Mouse (Mus musculus) limb, embryonic 13.5 days (tissue): Measurements from ENCODE around the gene Antxrl. TPM values are rescaled to one million over a fixed set of nuclear protein-coding genes. Genes with fewer than 3 reads are reported as not detected.

ENCODE experiments used
- ATAC-seq: fragments of 200-750 bp; cut with Nextera tagmentation; 2 replicates; pipeline ENCODE4 v1.8.0; 2017; ENCODE audit warnings: low read depth, moderate number of reproducible peaks, moderate TSS enrichment; ENCODE audit not compliant: low FRiP score
- H3K27ac ChIP-seq: fragments of 300-500 bp; sonication (generic); 2 replicates; pipeline ENCODE4 v1.5.1; 2015; ENCODE audit warnings: inconsistent platforms, mild to moderate bottlenecking, moderate library complexity
- H3K27me3 ChIP-seq: fragments of 300-500 bp; sonication (generic); 2 replicates; pipeline ENCODE4 v1.6.1; 2015; ENCODE audit warnings: mild to moderate bottlenecking, inconsistent platforms
- H3K36me3 ChIP-seq: fragments of 300-500 bp; sonication (generic); 2 replicates; pipeline ENCODE4 v1.6.1; 2015; ENCODE audit warnings: inconsistent platforms, mild to moderate bottlenecking, moderate library complexity
- H3K4me1 ChIP-seq: fragments of 300-500 bp; sonication (generic); 2 replicates; pipeline ENCODE4 v1.6.1; 2015; ENCODE audit warnings: inconsistent platforms
- H3K4me2 ChIP-seq: fragments of 300-500 bp; sonication (generic); replicated peaks from 2 replicates; pipeline ENCODE4 v1.6.1; 2015; ENCODE audit warnings: inconsistent platforms, mild to moderate bottlenecking, moderate library complexity
- H3K4me3 ChIP-seq: fragments of 300-500 bp; sonication (generic); 2 replicates; pipeline ENCODE4 v1.5.1; 2015; ENCODE audit warnings: moderate library complexity, mild to moderate bottlenecking, inconsistent platforms
- H3K9ac ChIP-seq: fragments of 300-500 bp; sonication (generic); 2 replicates; pipeline ENCODE4 v1.6.1; 2015; ENCODE audit warnings: mild to moderate bottlenecking, inconsistent platforms
- H3K9me3 ChIP-seq: fragments of 300-500 bp; sonication (generic); 2 replicates; pipeline ENCODE4 v1.6.1; 2016; ENCODE audit warnings: inconsistent platforms
- WGBS: fragments of 180-500 bp; shearing (Covaris S2); methylation state at CpG from one replicate; pipeline ENCODE4 v1.1.7; 2015; 5-methylcytosine and 5-hydroxymethylcytosine counted together
- polyA plus RNA-seq: library from polyadenylated mRNA; unstranded; fragments of >200 nt; fragmentation: Nextera tagmentation; extraction: Ambion mirVana; gene quantifications from 2 replicates; pipeline ENCODE4 v1.2.1, GENCODE M21; 2015

Gene Antxrl
- polyA plus RNA-seq, 1 experiment from 2014 or later, result not detected

DNA sequence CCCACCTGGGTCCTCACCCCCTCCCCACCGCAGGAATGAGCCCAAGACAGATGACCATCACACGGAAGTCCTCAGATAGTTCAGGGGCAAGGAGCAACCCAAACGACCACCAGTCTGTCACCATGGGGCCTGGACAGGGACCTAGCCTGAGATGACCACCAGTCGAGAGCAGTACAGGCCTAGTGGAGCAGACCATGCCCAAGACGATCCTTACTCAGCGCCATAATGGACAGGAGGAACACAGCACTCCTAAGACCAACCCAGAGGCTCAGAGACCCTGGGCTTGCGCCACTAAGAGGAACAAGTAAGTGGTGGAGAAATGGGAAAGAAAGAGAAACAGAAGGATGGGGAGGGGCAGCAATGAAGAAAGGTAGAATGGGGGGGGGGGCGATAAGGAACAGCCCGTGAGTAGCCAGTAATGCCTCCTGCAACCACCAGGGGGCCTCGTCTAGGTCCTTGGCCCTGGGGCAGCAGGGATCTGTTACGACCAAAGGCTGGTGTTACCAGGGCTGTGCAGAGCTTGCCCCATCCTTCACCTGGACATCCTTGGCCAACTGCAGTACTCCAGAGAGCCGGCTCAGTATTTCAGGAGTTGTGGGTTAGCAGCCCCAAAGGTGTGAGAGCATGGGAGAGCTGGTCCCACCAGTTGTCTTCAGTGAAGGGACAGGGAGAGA lies 54.0 kb downstream of the Antxrl start:
- Histone ChIP-seq H3K27ac (no peak overlapping the region), H3K4me2 (no peak overlapping the region), H3K36me3 (no peaks in the 10 kb centered on the region), H3K9ac (no peak overlapping the region), H3K4me3 (no peak overlapping the region), H3K9me3 (no peaks in the 10 kb centered on the region), H3K4me1 (peaks cover 19% of the 10 kb centered on the region), H3K27me3 (no peaks in the 10 kb centered on the region)
- no peak for ATAC-seq
- WGBS, result 64% methylated on average over 11 of the region's 12 CpGs

DNA sequence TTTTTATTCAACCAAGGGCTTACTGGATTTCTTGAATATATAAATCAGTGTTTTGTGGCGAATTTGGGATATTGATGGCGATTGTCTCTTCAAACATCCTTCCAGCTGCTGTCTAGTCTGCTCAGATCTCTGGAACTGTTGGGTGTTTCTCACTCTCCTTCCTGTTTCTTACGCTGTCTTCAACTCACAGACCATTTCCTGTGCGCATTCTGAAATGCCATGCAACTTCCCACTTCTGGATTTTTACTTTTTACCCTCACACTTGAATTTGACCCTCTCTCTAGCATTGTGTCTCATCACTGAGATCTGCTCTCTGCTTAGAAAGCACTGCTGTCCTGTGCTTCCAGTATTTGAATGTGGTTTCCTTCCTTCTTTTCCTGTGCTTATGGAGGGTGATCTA lies 55.1 kb downstream of the Antxrl start:
- H3K4me1 ChIP-seq, result peaks cover 15% of the 10 kb centered on the region
- H3K27ac ChIP-seq, result no peak overlapping the region
- no peaks in the 10 kb centered on the region for H3K36me3 ChIP-seq
- ATAC-seq, result no peak
- no peak overlapping the region for H3K4me2 ChIP-seq
- no peaks in the 10 kb centered on the region for H3K9me3 ChIP-seq
- H3K4me3 ChIP-seq, result no peak overlapping the region
- H3K9ac ChIP-seq, result no peak overlapping the region
- 81% methylated on average over 4 of the region's 4 CpGs for WGBS
- H3K27me3 ChIP-seq, result no peaks in the 10 kb centered on the region

DNA sequence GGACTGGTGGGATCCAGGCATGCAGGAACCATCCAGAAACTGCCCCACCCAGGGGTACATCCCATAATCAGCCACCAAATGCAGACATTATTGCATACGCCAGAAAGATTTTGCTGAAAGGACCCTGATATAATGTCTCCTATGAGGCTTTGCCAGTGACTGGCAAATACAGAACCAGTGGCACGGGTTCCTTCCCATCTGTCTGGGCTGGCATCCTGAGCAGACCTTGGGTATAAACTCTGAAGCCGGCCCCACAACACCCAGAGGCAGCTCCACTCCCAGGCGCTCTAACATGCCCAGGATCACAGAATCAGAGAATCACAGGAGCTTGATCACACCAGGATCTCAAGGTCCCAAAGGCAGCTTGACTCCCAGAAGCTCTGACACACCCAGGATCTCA lies 61.8 kb downstream of the Antxrl start:
- Histone ChIP-seq H3K36me3 (no peaks in the 10 kb centered on the region), H3K9me3 (no peaks in the 10 kb centered on the region), H3K27ac (no peak overlapping the region), H3K9ac (no peak overlapping the region), H3K4me1 (no peaks in the 10 kb centered on the region), H3K4me2 (no peak overlapping the region), H3K4me3 (no peak overlapping the region), H3K27me3 (no peaks in the 10 kb centered on the region)
- ATAC-seq, result no peak
- 82% methylated on average over 4 of the region's 4 CpGs for WGBS

DNA sequence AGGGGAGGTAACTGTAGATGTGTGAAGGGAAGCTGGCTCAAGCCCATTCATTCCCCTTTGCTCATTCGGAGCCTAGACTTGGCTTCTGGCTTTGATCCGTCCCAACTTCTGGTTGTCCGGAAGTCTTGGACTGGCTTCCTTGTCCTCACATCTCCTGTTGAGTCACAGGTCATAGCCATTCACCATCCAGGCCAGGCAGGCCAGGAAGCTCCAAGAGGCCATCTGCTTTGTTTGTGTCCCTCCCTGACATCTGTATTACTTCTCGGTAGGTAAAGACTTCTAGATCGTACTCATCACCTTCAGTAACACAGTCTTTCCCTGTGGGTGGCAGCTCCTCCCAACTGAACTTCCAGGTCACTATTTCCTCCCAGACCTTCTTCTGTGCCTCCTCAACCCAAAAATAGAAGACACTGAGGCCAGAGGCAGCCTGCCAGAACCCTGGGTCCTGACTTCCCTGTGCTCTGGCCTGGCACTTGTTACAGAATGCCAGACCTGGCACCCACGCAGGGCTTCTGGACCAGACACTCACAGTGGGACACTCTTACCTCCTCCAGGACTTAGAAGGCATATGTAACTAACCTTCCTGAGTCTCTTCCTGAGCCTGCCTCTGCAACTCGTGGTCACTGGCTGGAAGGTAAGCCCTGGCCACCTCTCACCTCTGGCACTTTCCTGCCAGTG lies 66.7 kb downstream of the Antxrl start:
- Histone ChIP-seq H3K36me3 (no peaks in the 10 kb centered on the region), H3K4me3 (no peak overlapping the region), H3K9me3 (no peaks in the 10 kb centered on the region), H3K27me3 (no peaks in the 10 kb centered on the region), H3K27ac (no peak overlapping the region), H3K4me1 (no peaks in the 10 kb centered on the region), H3K9ac (no peak overlapping the region), H3K4me2 (no peak overlapping the region)
- ATAC-seq, result no peak
- 72% methylated on average over 7 of the region's 7 CpGs for WGBS

DNA sequence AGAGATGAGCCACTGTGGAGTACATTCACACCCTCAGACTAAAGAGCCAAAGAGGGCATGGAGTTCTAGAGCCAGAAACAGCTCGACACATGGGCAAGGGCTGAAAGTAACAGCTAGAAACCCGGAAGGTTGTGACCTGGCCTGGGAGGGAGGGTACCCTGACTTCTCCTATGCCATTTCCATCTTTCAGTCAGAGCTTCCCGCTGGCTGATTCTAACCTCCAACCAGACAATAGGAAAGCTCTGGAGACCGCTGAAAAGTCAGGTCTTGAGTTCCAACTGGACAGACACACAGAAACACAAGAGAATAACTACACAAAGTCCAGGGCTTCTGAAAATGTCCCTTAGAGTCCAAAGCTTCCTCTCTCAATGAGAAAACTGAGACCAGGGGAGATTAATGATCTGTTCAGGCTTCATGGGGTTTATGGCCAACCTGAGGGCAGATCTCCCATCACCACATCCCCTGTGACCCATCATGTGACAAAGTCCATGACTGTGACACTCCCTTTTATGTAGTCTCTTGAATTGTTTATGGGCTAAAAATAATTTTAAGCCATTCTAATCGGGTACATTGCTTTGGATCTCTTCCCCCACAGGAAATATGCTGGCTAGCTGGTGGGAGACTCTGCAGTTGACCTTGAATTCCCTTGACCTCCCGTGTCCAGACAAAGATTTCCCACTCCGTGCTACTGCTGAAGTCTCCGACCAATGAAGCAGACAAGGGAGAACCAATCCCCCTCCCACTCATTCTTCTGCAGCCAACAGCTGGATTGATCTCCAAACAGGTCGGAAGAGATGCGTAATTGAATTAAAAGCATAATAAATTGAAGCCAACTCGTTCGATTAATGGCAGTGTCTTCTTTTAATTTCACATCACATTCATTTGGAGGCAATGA lies 67.8 kb downstream of the Antxrl start:
- Histone ChIP-seq H3K4me3 (no peak overlapping the region), H3K27me3 (no peaks in the 10 kb centered on the region), H3K9ac (no peak overlapping the region), H3K9me3 (no peaks in the 10 kb centered on the region), H3K4me1 (no peaks in the 10 kb centered on the region), H3K36me3 (no peaks in the 10 kb centered on the region), H3K4me2 (no peak overlapping the region), H3K27ac (no peak overlapping the region)
- ATAC-seq, result no peak
- 77% methylated on average over 12 of the region's 12 CpGs for WGBS

DNA sequence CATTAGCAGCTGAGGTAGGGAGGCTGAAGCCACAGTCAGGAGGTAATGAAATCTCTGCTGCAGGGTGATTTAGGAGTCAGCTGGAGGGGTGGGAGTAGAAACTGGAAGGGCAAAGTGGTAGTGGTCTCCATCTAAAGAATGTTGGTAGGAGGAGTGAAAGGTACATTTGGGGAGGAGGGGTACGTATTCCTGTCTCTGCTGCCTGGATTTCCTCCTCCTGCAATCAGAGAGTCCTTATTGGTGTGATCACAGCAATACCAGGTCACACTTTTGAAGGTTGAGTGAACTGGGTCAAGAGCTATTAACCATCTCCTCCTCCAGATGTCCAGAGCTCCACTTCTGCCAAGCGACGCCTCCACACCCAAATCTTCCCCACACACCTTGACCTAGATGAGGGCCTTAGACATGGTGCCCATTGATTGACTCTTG lies 68.4 kb downstream of the Antxrl start:
- H3K4me2 ChIP-seq, result no peak overlapping the region
- no peaks in the 10 kb centered on the region for H3K27me3 ChIP-seq
- H3K9ac ChIP-seq, result no peak overlapping the region
- no peak overlapping the region for H3K27ac ChIP-seq
- H3K4me1 ChIP-seq, result no peaks in the 10 kb centered on the region
- H3K36me3 ChIP-seq, result no peaks in the 10 kb centered on the region
- H3K9me3 ChIP-seq, result no peaks in the 10 kb centered on the region
- ATAC-seq, result no peak
- 88% methylated on average over 3 of the region's 3 CpGs for WGBS
- H3K4me3 ChIP-seq, result no peak overlapping the region

DNA sequence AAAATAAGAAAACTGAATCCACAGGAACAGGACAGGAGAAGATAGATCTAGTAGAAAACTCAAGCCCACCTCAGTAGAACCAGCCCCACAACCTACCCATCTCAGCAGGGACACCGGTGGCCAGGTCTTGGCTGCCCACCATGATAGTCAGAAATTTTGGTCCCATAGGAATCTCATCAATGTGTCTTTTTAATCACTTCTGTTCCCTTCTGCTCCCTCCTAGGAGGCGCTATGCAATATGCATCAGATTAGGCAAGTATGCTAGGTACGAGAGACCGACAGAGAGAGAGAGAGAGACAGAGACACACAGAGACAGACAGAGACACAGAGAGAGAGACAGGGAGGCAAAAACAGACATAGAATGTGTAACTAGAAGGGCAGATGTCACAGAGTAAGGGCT lies 69.2 kb downstream of the Antxrl start:
- H3K9ac ChIP-seq, result no peak overlapping the region
- H3K27ac ChIP-seq, result no peak overlapping the region
- no peaks in the 10 kb centered on the region for H3K4me1 ChIP-seq
- 93% methylated on average over 4 of the region's 4 CpGs for WGBS
- H3K4me2 ChIP-seq, result no peak overlapping the region
- H3K27me3 ChIP-seq, result no peaks in the 10 kb centered on the region
- H3K9me3 ChIP-seq, result no peaks in the 10 kb centered on the region
- no peak for ATAC-seq
- no peak overlapping the region for H3K4me3 ChIP-seq
- H3K36me3 ChIP-seq, result no peaks in the 10 kb centered on the region

Other genes with a start within 250 kb of the Antxrl start
- 48.6 and 52.2 TPM in 2 replicates for gene Gdf10, start 129.1 kb upstream of the Antxrl start, polyA plus RNA-seq
- not detected in 2 replicates for gene Gdf2, start 111.7 kb upstream of the Antxrl start, polyA plus RNA-seq
- gene Rbp3, start 98.7 kb upstream of the Antxrl start, polyA plus RNA-seq, result not detected in 2 replicates
- gene Zfp488, start 73.9 kb upstream of the Antxrl start, polyA plus RNA-seq, result 0.38 and 0.46 TPM in 2 replicates
- not detected in 2 replicates for gene Gm30083, start 37.5 kb upstream of the Antxrl start, polyA plus RNA-seq
- not detected in 2 replicates for gene Gm5460, start 35.9 kb upstream of the Antxrl start, polyA plus RNA-seq
- gene Anxa8, start 33.3 kb downstream of the Antxrl start, polyA plus RNA-seq, result 13.9 and 16.0 TPM in 2 replicates
- gene A630023A22Rik, start 50.0 kb downstream of the Antxrl start, polyA plus RNA-seq, result 0.13 TPM in 1 of 2 replicates, not detected in the other
- gene Npy4r, start 99.8 kb downstream of the Antxrl start, polyA plus RNA-seq, result not detected in 2 replicates
- 1.3 and 1.9 TPM in 2 replicates for gene Gprin2, start 148.9 kb downstream of the Antxrl start, polyA plus RNA-seq
- gene Syt15, start 166.9 kb downstream of the Antxrl start, polyA plus RNA-seq, result 0.29 and 0.39 TPM in 2 replicates